Mouse (Mus musculus): ENCODE measurements at regions not wholly inside any gene's neighbourhood (a gene's known extent, or its start where the extent isn't known, plus 50 kb on each side); places are given as distances from the start of the nearest gene placed in this dataset.

DNA sequence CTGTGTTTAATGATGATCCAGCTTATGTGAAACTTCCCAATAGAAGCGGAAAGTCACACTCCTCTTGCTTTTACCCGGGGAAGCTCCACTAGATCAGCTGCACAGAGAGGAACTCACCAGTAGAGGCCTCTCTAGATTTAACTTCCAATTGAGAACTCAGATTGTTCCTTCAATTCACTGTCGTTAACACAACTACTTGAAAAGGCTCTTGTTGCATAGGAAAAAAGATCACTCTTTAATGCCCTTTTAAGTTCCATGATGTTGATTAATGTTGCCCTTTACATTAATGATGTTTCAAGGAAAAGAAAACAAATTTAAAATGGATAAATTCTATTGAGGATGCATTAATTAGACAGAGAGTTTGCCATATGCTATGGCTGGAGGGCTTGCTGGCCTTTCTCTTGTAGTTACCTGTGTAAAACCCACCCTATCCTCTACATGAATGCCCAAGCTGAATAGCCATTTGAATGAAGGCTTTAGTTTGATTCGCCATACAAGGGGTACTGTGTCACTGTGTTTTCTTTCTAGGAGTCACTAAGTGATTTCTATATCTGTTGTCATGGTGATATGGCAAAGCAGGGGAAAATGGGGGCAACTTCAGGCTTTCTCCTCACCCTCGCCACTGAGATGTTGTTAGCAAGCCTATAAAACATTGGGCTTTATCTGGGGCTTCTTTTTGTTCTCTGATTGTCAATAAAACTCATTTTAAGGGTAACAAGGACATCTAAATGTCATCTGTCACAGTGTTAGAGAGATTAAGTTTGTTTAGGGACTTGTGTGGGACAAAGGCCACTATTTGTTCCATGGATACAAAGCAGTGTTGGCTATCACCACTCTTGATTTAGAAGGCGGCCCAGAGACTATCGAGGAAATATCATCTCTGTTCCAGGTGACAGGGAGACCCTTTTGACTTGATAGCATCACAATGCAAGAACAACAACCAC is 429.9 kb upstream of the Tbc1d2b start:
- ATAC-seq (ENCODE audit: low FRiP score) = peak; percentile 85
- no peak overlapping the region for H3K4me2 ChIP-seq

DNA sequence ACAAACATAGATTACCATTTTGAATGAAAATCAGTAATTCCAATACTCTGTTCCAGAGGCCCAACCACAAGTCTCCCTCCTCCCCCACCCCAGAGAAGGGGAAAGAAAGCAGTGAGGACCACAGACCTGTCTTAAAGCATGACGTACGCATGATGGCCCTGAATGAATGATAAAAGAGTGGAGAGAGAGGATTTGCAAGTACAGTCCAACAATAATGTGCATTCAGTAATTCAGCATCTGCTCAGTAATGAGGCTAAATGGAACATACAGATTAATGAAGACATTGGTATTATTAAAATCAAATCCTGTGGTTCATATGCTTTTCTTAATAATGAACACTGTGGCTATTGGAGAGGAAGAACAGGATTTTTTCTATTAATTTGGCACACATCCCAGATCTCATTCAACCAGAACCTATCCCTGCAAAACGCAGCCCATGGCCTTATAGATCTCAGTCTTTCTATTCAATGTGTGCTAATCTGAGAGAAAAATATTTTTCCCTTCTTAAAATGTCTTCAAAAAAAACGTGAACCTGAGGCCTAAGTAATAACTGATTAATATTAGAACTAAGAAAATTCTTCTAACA is 430.7 kb upstream of the Tbc1d2b start:
- H3K27me3 ChIP-seq (replicated peaks) = peaks cover 6% of the 10 kb centered on the region; the same call in 1 of the 2 replicates
- peak overlapping the region; percentile 54 for H3K27ac ChIP-seq (replicated peaks)
- WGBS = 24% methylated on average over 4 of the region's 4 CpGs
- H3K4me1 ChIP-seq = peaks cover 5% of the 10 kb centered on the region; the same call in 1 of the 2 replicates
- H3K4me3 ChIP-seq (replicated peaks) = no peak overlapping the region
- no peak overlapping the region for H3K9ac ChIP-seq (replicated peaks)
- no peaks in the 10 kb centered on the region for H3K9me3 ChIP-seq (replicated peaks)
- ATAC-seq (ENCODE audit: low FRiP score) = no peak; the same call in 1 of the 2 replicates
- no peaks in the 10 kb centered on the region for H3K36me3 ChIP-seq
- no peak overlapping the region for H3K4me2 ChIP-seq

More for the DNA sequence above, 429.9 kb upstream of the Tbc1d2b start:
- H3K9me3 ChIP-seq (replicated peaks) = no peaks in the 10 kb centered on the region
- peak overlapping the region; percentile 54 for H3K27ac ChIP-seq (replicated peaks)
- no peak overlapping the region for H3K9ac ChIP-seq (replicated peaks)
- WGBS = 19% methylated on average over 7 of the region's 7 CpGs
- H3K4me3 ChIP-seq (replicated peaks) = no peak overlapping the region
- H3K4me1 ChIP-seq = peaks cover 5% of the 10 kb centered on the region; the same call in 1 of the 2 replicates
- H3K27me3 ChIP-seq (replicated peaks) = peaks cover 8% of the 10 kb centered on the region; the same call in 1 of the 2 replicates
- no peaks in the 10 kb centered on the region for H3K36me3 ChIP-seq

DNA sequence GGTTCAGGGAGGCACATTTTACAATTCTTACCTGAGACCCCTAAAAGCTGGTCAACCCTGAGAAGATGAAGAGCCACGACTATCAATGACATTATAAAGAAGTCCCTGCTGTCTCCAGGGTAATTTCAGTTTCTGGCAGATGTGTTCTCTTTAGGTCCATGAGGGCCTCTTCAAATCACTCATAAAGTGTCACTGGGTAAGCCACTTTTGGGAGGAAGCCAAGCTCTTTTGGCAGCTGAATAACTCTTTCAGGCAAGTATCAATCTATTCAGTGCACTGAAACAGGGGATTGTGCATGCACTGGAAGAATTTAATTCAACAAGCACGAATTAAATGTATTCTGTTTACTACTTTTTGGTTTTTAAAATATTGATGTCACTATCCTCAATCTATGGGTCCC is 443.1 kb upstream of the Tbc1d2b start:
- H3K4me2 ChIP-seq = no peak overlapping the region
- no peaks in the 10 kb centered on the region for H3K4me1 ChIP-seq
- no peaks in the 10 kb centered on the region for H3K27me3 ChIP-seq (replicated peaks)
- no peaks in the 10 kb centered on the region for H3K9me3 ChIP-seq (replicated peaks)
- H3K9ac ChIP-seq (replicated peaks) = no peak overlapping the region
- WGBS = 25% methylated on average over 2 of the region's 2 CpGs
- ATAC-seq (ENCODE audit: low FRiP score) = no peak
- no peaks in the 10 kb centered on the region for H3K36me3 ChIP-seq
- H3K4me3 ChIP-seq (replicated peaks) = no peak overlapping the region
- H3K27ac ChIP-seq (replicated peaks) = no peak overlapping the region

DNA sequence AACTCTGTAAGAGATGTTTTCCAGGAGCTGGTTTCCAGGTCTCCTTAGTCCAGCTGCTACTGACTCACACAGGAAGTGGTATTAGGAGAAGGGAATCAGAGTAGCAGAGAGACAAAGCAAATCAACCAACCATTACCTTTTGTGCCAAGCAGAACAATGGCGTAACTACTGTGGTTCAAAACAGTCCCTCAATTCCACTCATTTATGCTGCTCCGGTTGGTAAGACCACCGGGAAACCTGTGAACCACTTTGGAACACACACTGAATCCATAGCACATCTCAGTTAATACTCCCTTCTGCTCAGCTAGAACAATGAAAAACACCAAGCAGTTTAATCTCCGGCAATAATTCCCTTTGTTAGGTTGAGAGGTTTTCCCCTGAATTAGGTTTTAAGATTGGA is 460.8 kb upstream of the Tbc1d2b start:
- no peak overlapping the region for H3K4me2 ChIP-seq
- H3K9ac ChIP-seq (replicated peaks) = no peak overlapping the region
- WGBS = 36% methylated on average over 4 of the region's 4 CpGs
- H3K4me3 ChIP-seq (replicated peaks) = no peak overlapping the region
- no peaks in the 10 kb centered on the region for H3K27me3 ChIP-seq (replicated peaks)
- H3K4me1 ChIP-seq = no peaks in the 10 kb centered on the region
- H3K27ac ChIP-seq (replicated peaks) = no peak overlapping the region
- no peak for ATAC-seq (ENCODE audit: low FRiP score)
- no peaks in the 10 kb centered on the region for H3K36me3 ChIP-seq
- H3K9me3 ChIP-seq (replicated peaks) = no peaks in the 10 kb centered on the region

DNA sequence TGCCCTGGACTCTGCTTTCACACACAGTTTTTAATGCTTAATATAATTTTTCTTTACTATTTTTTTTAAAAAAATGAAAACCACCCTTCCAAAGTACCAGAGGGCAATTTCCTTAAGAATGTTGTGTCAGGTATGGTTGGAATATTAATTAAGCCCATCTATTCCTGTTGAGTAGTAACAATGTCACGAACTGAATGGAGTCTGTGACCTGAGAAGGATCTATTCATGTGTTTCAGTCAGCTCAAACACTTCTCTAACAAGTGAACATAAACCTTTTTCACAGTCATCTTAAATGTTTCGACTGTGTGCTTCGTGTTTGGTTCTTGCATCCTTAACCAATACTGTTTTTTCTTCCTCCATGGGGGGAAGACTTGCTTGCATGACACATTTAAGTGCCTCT is 486.6 kb upstream of the Tbc1d2b start:
- 13% methylated on average over 3 of the region's 3 CpGs for WGBS
- Histone ChIP-seq H3K9me3 (replicated peaks) (no peaks in the 10 kb centered on the region), H3K4me1 (no peaks in the 10 kb centered on the region), H3K27ac (replicated peaks) (no peak overlapping the region), H3K9ac (replicated peaks) (no peak overlapping the region), H3K36me3 (no peaks in the 10 kb centered on the region), H3K4me3 (replicated peaks) (no peak overlapping the region), H3K4me2 (no peak overlapping the region), H3K27me3 (replicated peaks) (no peaks in the 10 kb centered on the region)
- ATAC-seq (ENCODE audit: low FRiP score) = no peak

DNA sequence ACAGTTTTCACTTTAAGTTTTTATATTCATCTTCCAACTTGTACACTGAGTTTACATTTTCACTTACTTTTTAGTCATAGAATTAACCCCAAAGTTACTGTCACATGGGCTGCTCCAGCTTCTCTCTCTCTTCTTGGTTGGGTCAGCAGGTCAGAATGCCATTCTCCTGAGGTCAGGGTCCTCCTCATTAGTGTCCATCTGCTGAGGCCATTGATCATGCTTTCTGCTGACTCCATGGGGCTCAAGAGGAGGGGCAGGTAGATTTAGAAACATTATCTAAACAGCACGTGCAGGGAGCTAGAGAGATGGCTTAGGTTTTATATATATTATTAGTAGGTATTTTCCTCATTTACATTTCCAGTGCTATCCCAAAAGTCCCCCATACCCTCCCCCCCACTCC is 503.7 kb upstream of the Tbc1d2b start:
- no peaks in the 10 kb centered on the region for H3K27me3 ChIP-seq (replicated peaks)
- 15% methylated on average over 1 of the region's 1 CpGs for WGBS

DNA sequence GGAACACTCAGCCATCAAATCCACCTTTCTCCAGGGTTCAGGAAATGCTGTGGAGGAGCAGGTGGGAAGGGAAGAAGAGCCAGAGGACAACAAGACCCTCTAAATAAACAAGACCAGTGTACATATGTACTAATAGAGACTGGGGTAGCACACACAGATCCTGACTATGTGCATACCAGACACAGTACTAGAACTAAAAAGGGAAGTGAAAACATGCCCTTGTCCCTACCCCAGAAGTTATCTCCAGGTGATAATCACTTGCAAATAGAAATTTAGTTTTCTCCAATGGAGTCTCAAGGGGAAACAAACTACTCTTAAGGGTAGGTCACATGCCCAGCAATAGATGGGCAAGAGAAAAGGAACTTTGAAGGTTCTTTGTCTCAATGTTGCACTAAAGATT is 518.9 kb upstream of the Tbc1d2b start:
- no peak overlapping the region for H3K9ac ChIP-seq (replicated peaks)
- no peak overlapping the region for H3K4me3 ChIP-seq (replicated peaks)
- H3K27me3 ChIP-seq (replicated peaks) = no peaks in the 10 kb centered on the region
- H3K4me1 ChIP-seq = no peaks in the 10 kb centered on the region
- H3K4me2 ChIP-seq = no peak overlapping the region
- ATAC-seq (ENCODE audit: low FRiP score) = no peak
- H3K9me3 ChIP-seq (replicated peaks) = no peaks in the 10 kb centered on the region
- H3K36me3 ChIP-seq = no peaks in the 10 kb centered on the region
- no peak overlapping the region for H3K27ac ChIP-seq (replicated peaks)

More for the DNA sequence above, 503.7 kb upstream of the Tbc1d2b start:
- no peak overlapping the region for H3K4me3 ChIP-seq (replicated peaks)
- no peak for ATAC-seq (ENCODE audit: low FRiP score)
- no peaks in the 10 kb centered on the region for H3K36me3 ChIP-seq
- H3K4me2 ChIP-seq = no peak overlapping the region
- H3K4me1 ChIP-seq = no peaks in the 10 kb centered on the region
- H3K9ac ChIP-seq (replicated peaks) = no peak overlapping the region
- no peak overlapping the region for H3K27ac ChIP-seq (replicated peaks)
- H3K9me3 ChIP-seq (replicated peaks) = no peaks in the 10 kb centered on the region

DNA sequence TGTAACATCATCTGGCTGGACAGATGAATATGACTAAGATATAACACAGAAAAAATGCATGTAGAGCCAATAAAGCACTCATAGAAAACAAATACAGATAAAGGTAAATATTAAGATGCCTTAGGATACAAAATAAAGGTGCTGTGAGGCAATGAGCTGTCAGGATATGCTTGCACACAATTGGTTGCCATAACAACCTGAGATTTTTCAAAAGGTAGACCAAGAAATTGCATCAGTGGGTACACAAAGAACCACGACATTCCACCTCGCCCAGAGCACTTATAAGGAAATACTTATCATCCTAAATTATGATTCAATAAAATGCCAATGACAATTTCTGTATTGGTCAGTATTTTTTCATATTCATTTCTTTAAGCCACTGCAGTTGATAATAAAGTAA is 521.3 kb upstream of the Tbc1d2b start:
- WGBS = 43% methylated on average over 2 of the region's 2 CpGs
- no peak for ATAC-seq (ENCODE audit: low FRiP score)

DNA sequence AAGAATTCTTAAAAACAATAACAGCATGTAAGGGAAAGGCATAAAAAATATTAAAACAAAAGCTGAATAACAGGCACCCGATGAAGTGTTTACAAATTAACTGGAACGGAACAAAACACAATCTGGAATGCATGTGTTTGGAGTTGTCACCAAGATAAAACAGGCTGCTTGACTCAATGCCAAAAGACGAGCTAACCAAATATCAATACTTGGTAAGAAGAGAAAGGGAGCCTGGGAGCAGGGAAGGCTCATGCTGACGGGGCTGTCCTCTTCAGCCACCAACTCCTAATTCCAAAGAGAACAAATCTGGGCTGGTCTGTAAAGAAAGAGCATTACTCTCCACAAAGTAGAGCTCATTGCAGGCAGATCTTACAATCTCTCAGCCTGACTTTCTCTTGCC is 545.4 kb upstream of the Zic4 start:
- WGBS = 47% methylated on average over 4 of the region's 4 CpGs
- Histone ChIP-seq H3K4me2 (no peak overlapping the region), H3K9me3 (replicated peaks) (no peaks in the 10 kb centered on the region), H3K9ac (replicated peaks) (no peak overlapping the region), H3K27me3 (replicated peaks) (no peaks in the 10 kb centered on the region), H3K4me1 (no peaks in the 10 kb centered on the region), H3K4me3 (replicated peaks) (no peak overlapping the region), H3K36me3 (no peaks in the 10 kb centered on the region), H3K27ac (replicated peaks) (no peak overlapping the region)
- ATAC-seq (ENCODE audit: low FRiP score) = no peak

More for the DNA sequence above, 521.3 kb upstream of the Tbc1d2b start:
- Histone ChIP-seq H3K27me3 (replicated peaks) (no peaks in the 10 kb centered on the region), H3K9ac (replicated peaks) (no peak overlapping the region), H3K4me3 (replicated peaks) (no peak overlapping the region), H3K36me3 (no peaks in the 10 kb centered on the region), H3K9me3 (replicated peaks) (no peaks in the 10 kb centered on the region), H3K4me2 (no peak overlapping the region), H3K4me1 (no peaks in the 10 kb centered on the region), H3K27ac (replicated peaks) (no peak overlapping the region)

DNA sequence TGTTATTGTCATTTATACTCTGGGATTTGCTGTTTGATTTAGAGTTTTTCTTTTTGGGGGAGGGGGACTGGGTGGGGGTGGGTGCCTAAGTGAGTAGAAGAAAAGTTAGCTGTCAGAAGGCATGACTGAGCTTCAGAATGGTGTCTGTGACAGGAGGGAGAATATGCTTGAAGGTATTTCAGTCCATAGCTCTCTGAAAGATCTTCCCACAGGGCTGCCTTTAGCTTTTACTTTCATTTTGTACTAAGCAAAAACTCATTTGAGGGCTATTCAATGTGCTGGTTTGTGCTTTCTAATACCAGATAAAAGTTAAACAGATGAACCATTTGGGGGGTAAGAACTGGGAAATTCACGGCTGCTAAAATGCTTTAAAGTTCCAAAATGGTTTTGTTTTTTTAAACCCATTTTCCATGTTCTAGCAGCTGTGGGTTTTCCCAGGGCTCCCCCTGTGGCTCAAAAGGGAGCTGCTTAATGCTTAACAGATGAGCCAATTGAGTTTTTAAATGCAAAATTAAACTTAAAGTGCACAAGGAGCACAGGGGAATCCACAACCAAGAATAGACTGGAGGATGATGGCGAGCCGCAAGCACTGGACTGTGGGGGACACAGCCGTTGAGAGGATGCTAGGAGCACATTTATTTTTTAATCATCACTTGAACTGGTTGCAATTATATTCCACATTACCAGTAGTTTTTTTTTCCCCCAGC is 538.5 kb upstream of the Zic4 start:
- ATAC-seq (ENCODE audit: low FRiP score) = peak; percentile 65; the same call in 1 of the 2 replicates
- no peaks in the 10 kb centered on the region for H3K27me3 ChIP-seq (replicated peaks)

DNA sequence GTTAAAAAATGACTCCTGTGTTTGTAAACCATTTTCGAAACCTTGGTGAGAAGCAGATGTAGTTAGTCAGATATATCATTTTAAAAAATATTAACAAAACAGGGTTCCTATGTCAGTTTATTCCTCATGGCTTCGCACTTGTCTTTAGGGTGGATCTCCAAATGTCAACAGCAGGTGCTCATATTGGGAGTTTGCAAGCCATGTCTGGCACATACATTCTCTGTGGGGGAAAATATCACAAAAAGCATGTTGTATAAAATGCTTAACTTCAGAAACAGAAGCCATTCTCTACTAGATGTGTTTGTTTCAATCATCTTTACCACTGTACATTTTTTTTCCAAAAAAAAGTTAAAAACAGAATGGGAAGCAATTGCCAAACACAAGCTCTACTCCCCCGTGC is 534.7 kb upstream of the Zic4 start:
- H3K4me2 ChIP-seq = no peak overlapping the region
- 50% methylated on average over 3 of the region's 3 CpGs for WGBS
- ATAC-seq (ENCODE audit: low FRiP score) = no peak
- no peak overlapping the region for H3K27ac ChIP-seq (replicated peaks)
- H3K4me3 ChIP-seq (replicated peaks) = no peak overlapping the region
- no peak overlapping the region for H3K9ac ChIP-seq (replicated peaks)
- H3K36me3 ChIP-seq = no peaks in the 10 kb centered on the region
- no peaks in the 10 kb centered on the region for H3K4me1 ChIP-seq
- H3K27me3 ChIP-seq (replicated peaks) = no peaks in the 10 kb centered on the region
- no peaks in the 10 kb centered on the region for H3K9me3 ChIP-seq (replicated peaks)

More for the DNA sequence above, 538.5 kb upstream of the Zic4 start:
- Histone ChIP-seq H3K9ac (replicated peaks) (no peak overlapping the region), H3K4me1 (no peaks in the 10 kb centered on the region), H3K4me3 (replicated peaks) (no peak overlapping the region), H3K36me3 (no peaks in the 10 kb centered on the region), H3K27ac (replicated peaks) (no peak overlapping the region), H3K4me2 (no peak overlapping the region), H3K9me3 (replicated peaks) (no peaks in the 10 kb centered on the region)
- WGBS = 34% methylated on average over 4 of the region's 4 CpGs
